In the genomic region with DNA sequence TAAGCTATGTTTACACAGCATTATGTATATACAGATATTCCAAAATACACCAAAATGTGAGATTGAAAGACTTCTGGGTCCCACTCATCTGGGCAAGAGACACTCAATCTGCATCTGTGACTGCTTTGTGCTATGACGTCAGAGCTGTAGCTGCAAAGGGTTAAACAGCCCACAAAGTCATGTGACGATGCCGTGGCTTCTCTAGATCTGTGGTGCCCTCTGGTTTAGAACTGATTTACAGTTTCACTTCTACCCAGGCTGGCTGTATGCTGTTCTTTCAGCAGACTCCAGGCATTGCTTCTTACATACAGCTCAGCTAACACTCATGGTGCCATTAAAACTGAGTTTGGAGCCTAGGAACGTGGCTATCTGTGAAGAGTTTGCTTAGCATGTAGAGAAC, we compare ENCODE assay signal across 1 mouse cellular context.
TF ChIP-seq lines count a peak whose summit lies in the region.

No protein-coding gene starts in this region.

TF ChIP-seq in CH12.LX, 34 proteins besides CTCF, POLR2A, EP300 and RAD21:
- TF ChIP-seq MEF2A (IDR thresholded peaks at IDR 0.05; ENCODE audit: borderline replicate concordance, low read depth, low read length) (no peak), BHLHE40 (IDR thresholded peaks at IDR 0.05; ENCODE audit: low read depth, low read length) (peak; percentile 97), ETS1 (conservative IDR thresholded peaks at IDR 0.05; ENCODE audit: low read depth, low read length) (peak; percentile 68), JUND (conservative IDR thresholded peaks at IDR 0.05; ENCODE audit: low read depth, low read length) (peak; percentile 86), TCF12 (IDR thresholded peaks at IDR 0.05; ENCODE audit: low read depth, low read length) (no peak), IRF4 (IDR thresholded peaks at IDR 0.05; ENCODE audit: low read depth, low read length) (peak; percentile 82), USF1 (IDR thresholded peaks at IDR 0.05; ENCODE audit: low read depth, low read length) (peak; percentile 84), JUN (IDR thresholded peaks at IDR 0.05; ENCODE audit: insufficient read depth, low read depth, low read length) (peak; percentile 73), ELF1 (IDR thresholded peaks at IDR 0.05; ENCODE audit: low read depth, low read length) (no peak), RCOR1 (conservative IDR thresholded peaks at IDR 0.05; ENCODE audit: low read depth, low read length) (no peak), SMC3 (IDR thresholded peaks at IDR 0.05; ENCODE audit: low read depth, low read length) (peak; percentile 45), KAT2A (IDR thresholded peaks at IDR 0.05; ENCODE audit: insufficient replicate concordance, low read length) (no peak), MYC (IDR thresholded peaks at IDR 0.05; ENCODE audit: low read depth, low read length) (no peak), USF2 (conservative IDR thresholded peaks at IDR 0.05; ENCODE audit: low read depth, low read length) (peak; percentile 81)
